Mouse (Mus musculus) E14TG2a.4 (cell line): ENCODE data around the gene Rgma.

Experiments
- CTCF ChIP-seq: conservative IDR thresholded peaks from 2 replicates; pipeline ENCODE4 v1.5.1; 2014; ENCODE audit warnings: low read length
- NANOG ChIP-seq: IDR thresholded peaks from 2 replicates; pipeline ENCODE4 v1.6.1; 2014; ENCODE audit warnings: borderline replicate concordance, low read length, mixed read lengths
- POU5F1 ChIP-seq: IDR thresholded peaks from 2 replicates; pipeline ENCODE4 v1.6.1; 2014; ENCODE audit warnings: low read length, borderline replicate concordance

- TF ChIP-seq CTCF (no peak), POU5F1 (no peak), NANOG (no peak)
These were observed 31.5 kb upstream of the Rgma start for GRCm38 (mm10) chr7:73343852-73344251.
